Mouse (Mus musculus): ENCODE results near the gene Ceacam2. TPM values are rescaled to one million over a fixed set of nuclear protein-coding genes. Genes with fewer than 3 reads are reported as not detected.
"Not testable (repeated sequence)": the region's sequence is repeated elsewhere in the genome, so short reads cannot be mapped to it uniquely, and the experiment has no call there.

Ceacam2 gene
- total and polyA plus RNA-seq, 2 experiments from 2014 or later: not detected

GRCm38 (mm10) chr7:25575870-25576269 lies 36.2 kb upstream of the Ceacam2 start:
- Histone ChIP-seq H3K4me1 (ENCODE audit: insufficient read depth, low read length) (no peaks in the 10 kb centered on the region), H3K36me3 (ENCODE audit: insufficient read depth, low read length) (no peaks in the 10 kb centered on the region), H3K27ac (ENCODE audit: low read depth, low read length) (no peak overlapping the region), H3K4me2 (ENCODE audit: low read depth, low read length, poor library complexity, severe bottlenecking) (no peak overlapping the region), H3K9me3 (ENCODE audit: low read length) (no peaks in the 10 kb centered on the region), H3K4me3 (ENCODE audit: low read depth, low read length) (no peak overlapping the region), H3K27me3 (ENCODE audit: insufficient read depth, low read length) (no peaks in the 10 kb centered on the region), H3K9ac (replicated peaks; ENCODE audit: low read length, poor library complexity, severe bottlenecking) (no peak overlapping the region)
- no peak for TF ChIP-seq CTCF (IDR thresholded peaks at IDR 0.05)
- 11% methylated on average over 8 of the region's 8 CpGs for WGBS
- DNase-seq (ENCODE audit: low spot score): no peak
- ATAC-seq (ENCODE audit: low FRiP score): 0 out of 2 replicates have a peak, but pooled peaks have one; percentile 41

- no peak overlapping the region for H3K27ac ChIP-seq (ENCODE audit: low read depth, low read length)
- H3K27me3 ChIP-seq (ENCODE audit: insufficient read depth, low read length): no peaks in the 10 kb centered on the region
- no peak for TF ChIP-seq CTCF (IDR thresholded peaks at IDR 0.05)
- H3K4me1 ChIP-seq (ENCODE audit: insufficient read depth, low read length): no peaks in the 10 kb centered on the region
- no peaks in the 10 kb centered on the region for H3K9me3 ChIP-seq (ENCODE audit: low read length)
- no peak overlapping the region for H3K9ac ChIP-seq (replicated peaks; ENCODE audit: low read length, poor library complexity, severe bottlenecking)
- 82% methylated on average over 5 of the region's 5 CpGs for WGBS
- ATAC-seq (ENCODE audit: low FRiP score) (no peak), DNase-seq (ENCODE audit: low spot score) (no peak)
- no peak overlapping the region for H3K4me2 ChIP-seq (ENCODE audit: low read depth, low read length, poor library complexity, severe bottlenecking)
- H3K36me3 ChIP-seq (ENCODE audit: insufficient read depth, low read length): no peaks in the 10 kb centered on the region
- H3K4me3 ChIP-seq (ENCODE audit: low read depth, low read length): no peak overlapping the region
Measured at GRCm38 (mm10) chr7:25575105-25575504, 35.4 kb upstream of the Ceacam2 start.

DNA sequence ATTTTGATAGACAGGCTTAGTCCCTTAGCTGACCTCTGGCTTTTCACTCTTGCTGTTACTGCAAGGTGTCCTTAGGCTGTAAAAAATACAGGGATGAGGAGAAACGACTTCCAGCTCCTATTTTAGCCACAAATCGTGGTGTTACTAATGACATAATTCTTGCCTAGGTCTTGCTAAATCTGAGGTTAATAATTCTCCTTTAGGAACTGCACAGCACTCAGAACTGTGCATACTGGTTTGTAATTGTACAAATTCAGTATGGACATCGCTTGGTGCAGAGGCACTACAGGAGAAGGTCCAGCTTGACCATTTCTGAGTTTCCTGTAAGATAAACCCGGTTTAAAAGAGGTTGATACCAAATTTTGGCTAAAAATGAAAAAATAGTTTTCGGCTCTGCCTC lies 34.1 kb upstream of the Ceacam2 start:
- H3K4me3 ChIP-seq (ENCODE audit: low read depth, low read length); H3K4me1 ChIP-seq (ENCODE audit: insufficient read depth, low read length); H3K27me3 ChIP-seq (ENCODE audit: insufficient read depth, low read length); DNase-seq (ENCODE audit: low spot score); H3K36me3 ChIP-seq (ENCODE audit: insufficient read depth, low read length); H3K27ac ChIP-seq (ENCODE audit: low read depth, low read length); H3K4me2 ChIP-seq (ENCODE audit: low read depth, low read length, poor library complexity, severe bottlenecking); H3K9ac ChIP-seq (replicated peaks; ENCODE audit: low read length, poor library complexity, severe bottlenecking); H3K9me3 ChIP-seq (ENCODE audit: low read length); ATAC-seq (ENCODE audit: low FRiP score): not testable (repeated sequence)
- 81% methylated on average over 5 of the region's 5 CpGs for WGBS

- Histone ChIP-seq H3K4me2 (ENCODE audit: low read depth, low read length, poor library complexity, severe bottlenecking) (no peak overlapping the region), H3K4me1 (ENCODE audit: insufficient read depth, low read length) (no peaks in the 10 kb centered on the region), H3K4me3 (ENCODE audit: low read depth, low read length) (no peak overlapping the region), H3K9ac (replicated peaks; ENCODE audit: low read length, poor library complexity, severe bottlenecking) (no peak overlapping the region), H3K27me3 (ENCODE audit: insufficient read depth, low read length) (no peaks in the 10 kb centered on the region), H3K9me3 (ENCODE audit: low read length) (no peaks in the 10 kb centered on the region), H3K27ac (ENCODE audit: low read depth, low read length) (no peak overlapping the region), H3K36me3 (ENCODE audit: insufficient read depth, low read length) (no peaks in the 10 kb centered on the region)
- DNase-seq (ENCODE audit: low spot score) (no peak), ATAC-seq (ENCODE audit: low FRiP score) (no peak)
- no peak for TF ChIP-seq CTCF (IDR thresholded peaks at IDR 0.05)
- WGBS: 98% methylated on average over 7 of the region's 7 CpGs
Measured at GRCm38 (mm10) chr7:25568721-25569120, 29.1 kb upstream of the Ceacam2 start.

- ATAC-seq (ENCODE audit: low FRiP score); DNase-seq (ENCODE audit: low spot score); H3K9me3 ChIP-seq (ENCODE audit: low read length); H3K4me2 ChIP-seq (ENCODE audit: low read depth, low read length, poor library complexity, severe bottlenecking); H3K27me3 ChIP-seq (ENCODE audit: insufficient read depth, low read length); H3K36me3 ChIP-seq (ENCODE audit: insufficient read depth, low read length); H3K4me1 ChIP-seq (ENCODE audit: insufficient read depth, low read length); H3K9ac ChIP-seq (replicated peaks; ENCODE audit: low read length, poor library complexity, severe bottlenecking); H3K4me3 ChIP-seq (ENCODE audit: low read depth, low read length); H3K27ac ChIP-seq (ENCODE audit: low read depth, low read length): not testable (repeated sequence)
- WGBS: 75% methylated on average over 8 of the region's 8 CpGs
- TF ChIP-seq CTCF (IDR thresholded peaks at IDR 0.05): peak; percentile 48
Measured at GRCm38 (mm10) chr7:25541464-25541863, 1.8 kb upstream of the Ceacam2 start.

- not testable (repeated sequence) for H3K4me1 ChIP-seq (ENCODE audit: insufficient read depth, low read length); H3K9ac ChIP-seq (replicated peaks; ENCODE audit: low read length, poor library complexity, severe bottlenecking); H3K27me3 ChIP-seq (ENCODE audit: insufficient read depth, low read length); H3K27ac ChIP-seq (ENCODE audit: low read depth, low read length); ATAC-seq (ENCODE audit: low FRiP score); H3K4me2 ChIP-seq (ENCODE audit: low read depth, low read length, poor library complexity, severe bottlenecking); DNase-seq (ENCODE audit: low spot score); H3K9me3 ChIP-seq (ENCODE audit: low read length); H3K4me3 ChIP-seq (ENCODE audit: low read depth, low read length); H3K36me3 ChIP-seq (ENCODE audit: insufficient read depth, low read length)
- WGBS: no CpG with 5 or more reads among the region's 1 CpGs
Measured at GRCm38 (mm10) chr7:25539954-25540353, 297 bp upstream of the Ceacam2 start.

All from midbrain, postnatal 0 days (tissue).